Mouse (Mus musculus): Measurements from ENCODE around the gene Sema4d.

DNA sequence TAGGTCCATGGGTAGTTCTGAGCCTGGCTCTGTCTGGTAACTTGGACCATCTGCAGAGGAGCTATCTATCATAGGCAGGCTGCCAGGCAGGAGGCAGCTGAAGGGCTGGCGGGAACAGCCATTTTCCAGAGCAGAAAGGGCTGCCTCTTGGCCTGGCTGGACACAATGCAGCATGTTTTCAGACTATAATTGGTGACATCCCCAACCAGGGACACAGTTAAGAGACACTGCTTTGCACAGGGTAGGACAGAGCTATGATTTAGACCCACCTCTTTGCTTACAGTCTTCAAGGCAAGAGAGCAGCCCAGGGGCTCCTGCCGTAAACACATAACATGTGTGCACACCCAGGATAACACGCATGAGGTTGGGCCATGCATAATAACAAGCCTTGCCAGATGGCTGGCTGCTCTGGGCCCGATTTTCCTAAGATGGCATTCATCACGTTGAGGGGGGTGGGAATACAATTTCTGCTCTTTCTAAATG lies 23.1 kb upstream of the Sema4d start:
- TF ChIP-seq EP300 (IDR thresholded peaks at IDR 0.05; ENCODE audit: low read depth) (no peak), CTCF (IDR thresholded peaks at IDR 0.05; ENCODE audit: low read depth) (no peak)
